Mouse (Mus musculus) liver, postnatal 0 days (tissue): ENCODE data around the gene Ncoa7. TPM values are rescaled to one million over a fixed set of nuclear protein-coding genes. Genes with fewer than 3 reads are reported as not detected.

Experiments used
- ATAC-seq: fragments of 200-750 bp; cut with Nextera tagmentation; 2 replicates; pipeline ENCODE4 v1.8.0; 2017; ENCODE audit warnings: mild to moderate bottlenecking, moderate library complexity
- DNase-seq: peaks from one replicate; pipeline ENCODE4 v3.0.0-alpha.2; 2016
- H3K27ac ChIP-seq: fragments of 300-500 bp; sonication (generic); 2 replicates; pipeline ENCODE4 v1.5.1; 2014; ENCODE audit warnings: antibody characterized with exemption, moderate library complexity, mild to moderate bottlenecking, low read depth
- H3K27me3 ChIP-seq: fragments of 300-500 bp; sonication (generic); 2 replicates; pipeline ENCODE4 v1.6.1; 2014; ENCODE audit warnings: low read length, control low read depth, mixed read lengths; ENCODE audit not compliant: insufficient read depth
- H3K36me3 ChIP-seq: fragments of 300-500 bp; sonication (generic); replicated peaks from 2 replicates; pipeline ENCODE4 v1.6.1; 2014; ENCODE audit warnings: mild to moderate bottlenecking, control low read depth, low read length, moderate library complexity, mixed read lengths; ENCODE audit not compliant: insufficient read depth
- H3K4me1 ChIP-seq: fragments of 300-500 bp; sonication (generic); 2 replicates; pipeline ENCODE4 v1.6.1; 2014; ENCODE audit warnings: antibody characterized with exemption, mild to moderate bottlenecking, control low read depth; ENCODE audit not compliant: insufficient read depth
- H3K4me2 ChIP-seq: fragments of 300-500 bp; sonication (generic); 2 replicates; pipeline ENCODE4 v1.6.1; 2014; ENCODE audit warnings: low read depth, mild to moderate bottlenecking, low read length, moderate library complexity, mixed read lengths
- H3K4me3 ChIP-seq: fragments of 300-500 bp; sonication (generic); 2 replicates; pipeline ENCODE4 v1.5.1; 2014; ENCODE audit warnings: low read depth, low read length
- H3K9ac ChIP-seq: fragments of 300-500 bp; sonication (generic); replicated peaks from 2 replicates; pipeline ENCODE4 v1.6.1; 2014; ENCODE audit warnings: mild to moderate bottlenecking, moderate library complexity
- H3K9me3 ChIP-seq: fragments of 300-500 bp; sonication (generic); 2 replicates; pipeline ENCODE4 v1.6.1; 2016; ENCODE audit warnings: mild to moderate bottlenecking, control low read depth, low read length, mixed read lengths
- CTCF ChIP-seq: sonication (generic); IDR thresholded peaks from 2 replicates; pipeline ENCODE4 v1.5.1; 2016; ENCODE audit warnings: antibody characterized with exemption, low read depth
- EP300 ChIP-seq: IDR thresholded peaks from 2 replicates; pipeline ENCODE4 v1.6.1; 2016; ENCODE audit warnings: antibody characterized with exemption, low read depth, mild to moderate bottlenecking
- WGBS: fragments of 180-500 bp; shearing (Covaris S2); extraction: QIAGEN DNeasy Blood & Tissue Kit; methylation state at CpG from one replicate; pipeline ENCODE4 v1.1.7; 2014; ENCODE audit not compliant: insufficient replicate concordance; 5-methylcytosine and 5-hydroxymethylcytosine counted together
- polyA plus RNA-seq: library from polyadenylated mRNA; unstranded; fragments of >200 nt; fragmentation: Nextera tagmentation; extraction: Ambion mirVana; gene quantifications from 2 replicates; pipeline ENCODE4 v1.2.1, GENCODE M21; 2015

Gene Ncoa7
- polyA plus RNA-seq, 1 experiment from 2014 or later: 6.4 TPM

DNA sequence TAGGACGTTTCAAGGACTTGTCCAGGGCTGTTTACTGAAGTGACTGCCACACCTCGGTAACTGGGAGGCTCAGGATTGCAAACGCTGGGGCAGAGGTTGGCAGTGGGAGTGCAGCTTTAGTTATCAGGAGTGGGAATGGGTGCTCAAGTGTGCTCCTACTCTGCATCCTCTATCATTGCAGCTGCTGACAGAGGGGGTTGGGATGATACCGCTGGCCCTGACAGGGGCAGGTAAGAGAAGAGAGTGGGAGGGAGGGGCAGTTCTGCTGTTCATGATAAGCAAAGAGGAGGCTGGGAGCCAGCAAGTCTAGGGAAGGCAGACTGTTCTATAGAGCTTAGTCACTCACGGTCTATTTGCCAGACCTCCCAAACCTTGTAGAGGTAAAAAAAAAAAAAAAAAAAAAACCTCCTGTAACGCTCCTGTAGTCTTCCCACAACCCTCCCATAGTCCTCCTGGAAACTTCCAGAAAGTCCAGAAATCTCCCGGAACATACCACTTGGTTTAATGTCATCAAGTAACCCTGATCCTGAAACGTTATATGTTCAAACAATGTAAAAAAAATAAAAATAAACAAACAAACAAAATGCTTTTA, 39.9 kb downstream of the Ncoa7 start:
- Histone ChIP-seq H3K9ac (no peak overlapping the region; the same call in 1 of the 2 replicates), H3K9me3 (no peaks in the 10 kb centered on the region), H3K27ac (peak overlapping the region; percentile 94), H3K27me3 (no peaks in the 10 kb centered on the region), H3K36me3 (no peaks in the 10 kb centered on the region), H3K4me3 (no peak overlapping the region), H3K4me1 (peaks cover 22% of the 10 kb centered on the region; the same call in 1 of the 2 replicates), H3K4me2 (0 out of 2 replicates have a peak overlapping the region, but pooled peaks have one; percentile 35)
- ATAC-seq (peak; percentile 99), DNase-seq (peak; percentile 79)
- 43% methylated on average over 8 of the region's 8 CpGs for WGBS
- TF ChIP-seq EP300: peak; percentile 96
- peak; percentile 37; the same call in 1 of the 2 replicates for TF ChIP-seq CTCF

- Histone ChIP-seq H3K4me1 (peaks cover 22% of the 10 kb centered on the region; the same call in 1 of the 2 replicates), H3K9ac (peak overlapping the region; percentile 36), H3K27me3 (no peaks in the 10 kb centered on the region), H3K9me3 (no peaks in the 10 kb centered on the region), H3K36me3 (no peaks in the 10 kb centered on the region), H3K27ac (peak overlapping the region; percentile 94), H3K4me3 (no peak overlapping the region), H3K4me2 (peak overlapping the region; percentile 35; the same call in 1 of the 2 replicates)
- no peak for DNase-seq
- 79% methylated on average over 4 of the region's 4 CpGs for WGBS
- TF ChIP-seq EP300: no peak
- no peak for TF ChIP-seq CTCF
- no peak for ATAC-seq
Measured at GRCm38 (mm10) chr10:30762284-30762964, 40.7 kb downstream of the Ncoa7 start.

DNA sequence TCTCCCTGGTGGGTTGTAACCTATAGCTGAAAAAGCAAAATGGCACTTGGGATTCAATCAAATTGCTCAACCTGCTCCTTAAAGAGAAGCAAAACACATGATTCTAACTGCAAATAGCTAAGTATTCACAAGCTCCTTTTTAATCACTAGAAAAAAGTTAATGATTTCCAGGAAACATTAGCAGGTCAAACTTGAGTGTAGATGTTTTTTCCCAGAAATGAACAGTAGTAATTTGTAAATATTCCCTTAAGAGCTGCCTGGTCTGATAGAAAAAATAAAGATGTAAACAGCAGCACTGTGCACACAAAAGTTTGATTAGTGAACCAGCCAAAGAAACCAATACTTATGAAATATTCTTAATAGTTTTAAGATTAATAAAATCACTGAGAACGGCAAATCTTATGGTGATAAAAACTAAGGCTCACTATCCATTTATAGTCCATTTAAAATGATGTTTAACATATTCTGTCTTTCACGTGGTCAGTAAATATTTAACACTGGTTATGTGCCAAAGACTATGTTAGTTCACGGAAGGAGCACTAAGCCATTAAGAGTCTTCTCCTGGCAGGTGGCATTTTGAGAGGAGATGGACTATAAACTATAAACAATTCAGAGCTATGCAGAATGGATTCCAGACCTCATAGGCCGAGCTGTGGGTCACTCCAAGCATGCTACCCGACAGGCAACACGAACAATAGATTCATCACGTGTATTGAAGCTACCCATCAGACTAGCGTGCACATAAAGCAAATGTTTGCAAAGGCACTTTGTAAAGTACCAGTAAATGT, 43.6 kb downstream of the Ncoa7 start:
- no peak for ATAC-seq
- Histone ChIP-seq H3K4me2 (no peak overlapping the region), H3K9me3 (no peaks in the 10 kb centered on the region), H3K27me3 (no peaks in the 10 kb centered on the region), H3K27ac (0 out of 2 replicates have a peak overlapping the region, but pooled peaks have one; percentile 4), H3K36me3 (no peaks in the 10 kb centered on the region), H3K9ac (no peak overlapping the region), H3K4me3 (no peak overlapping the region), H3K4me1 (peaks cover 25% of the 10 kb centered on the region; the same call in 1 of the 2 replicates)
- TF ChIP-seq CTCF: no peak
- TF ChIP-seq EP300: no peak
- DNase-seq: no peak
- WGBS: 79% methylated on average over 8 of the region's 8 CpGs

DNA sequence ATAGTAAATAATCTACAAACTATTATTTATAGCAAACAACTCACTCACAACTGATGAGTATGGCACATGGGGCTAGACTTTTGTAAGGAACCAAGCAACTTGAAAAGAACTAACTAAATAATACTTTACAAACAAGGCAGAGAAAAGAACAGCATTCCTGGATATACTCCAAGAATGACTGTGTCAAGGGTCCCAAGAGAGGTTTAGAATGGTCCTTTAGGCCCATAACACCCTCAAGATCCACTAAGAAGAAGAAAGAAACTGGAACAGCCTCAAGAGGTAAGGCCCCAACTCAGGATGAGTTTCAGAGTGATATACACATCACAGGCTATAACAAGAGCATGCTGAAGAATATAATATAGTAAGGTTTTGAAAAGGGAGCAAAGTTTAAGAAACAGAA, 47.1 kb downstream of the Ncoa7 start:
- H3K4me3 ChIP-seq: no peak overlapping the region

DNA sequence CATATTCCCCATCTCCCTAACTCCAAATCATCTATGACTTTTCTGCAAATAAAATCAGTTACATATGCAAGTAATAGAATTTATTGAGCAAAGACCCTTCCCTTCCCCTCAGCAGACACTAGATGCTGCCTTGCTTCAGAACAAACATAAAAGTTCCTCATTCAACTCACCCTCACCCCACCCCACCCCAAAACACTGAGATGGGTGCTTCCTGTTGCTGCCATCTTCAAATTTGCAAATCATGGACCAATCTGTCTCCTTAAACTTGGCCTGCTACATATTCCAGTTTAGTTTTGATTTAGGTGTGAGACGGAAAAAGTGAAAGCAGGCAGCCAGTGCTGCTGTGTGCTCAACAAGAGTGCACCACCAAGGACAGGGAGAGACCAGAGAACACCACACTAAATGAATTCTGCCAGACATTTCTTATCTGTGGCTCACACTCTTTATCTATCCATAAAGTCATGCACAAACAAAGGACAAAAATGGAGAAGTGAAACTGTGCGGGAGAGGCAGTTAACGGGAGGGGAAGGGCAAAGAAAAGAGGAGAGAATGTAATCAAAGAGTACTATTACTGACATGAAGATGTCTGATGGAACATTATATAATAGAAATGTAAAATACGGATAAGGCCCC, 48.2 kb downstream of the Ncoa7 start:
- Histone ChIP-seq H3K36me3 (no peaks in the 10 kb centered on the region), H3K9me3 (no peaks in the 10 kb centered on the region), H3K27me3 (no peaks in the 10 kb centered on the region), H3K4me3 (peak overlapping the region; percentile 21), H3K27ac (peak overlapping the region; percentile 66), H3K4me2 (peak overlapping the region; percentile 66), H3K4me1 (peaks cover 20% of the 10 kb centered on the region), H3K9ac (peak overlapping the region; percentile 49)
- TF ChIP-seq EP300: peak; percentile 93
- no peak for TF ChIP-seq CTCF
- DNase-seq: no peak
- ATAC-seq: peak; percentile 64
- 8% methylated on average over 4 of the region's 4 CpGs for WGBS

More for the DNA sequence above, 47.1 kb downstream of the Ncoa7 start:
- H3K4me2 ChIP-seq: no peak overlapping the region
- DNase-seq (no peak), ATAC-seq (no peak)
- H3K4me1 ChIP-seq: peaks cover 24% of the 10 kb centered on the region
- no peaks in the 10 kb centered on the region for H3K9me3 ChIP-seq
- TF ChIP-seq EP300: no peak
- no peak for TF ChIP-seq CTCF
- H3K36me3 ChIP-seq: no peaks in the 10 kb centered on the region
- H3K27ac ChIP-seq: 0 out of 2 replicates have a peak overlapping the region, but pooled peaks have one; percentile 26
- H3K27me3 ChIP-seq: no peaks in the 10 kb centered on the region
- H3K9ac ChIP-seq: no peak overlapping the region

DNA sequence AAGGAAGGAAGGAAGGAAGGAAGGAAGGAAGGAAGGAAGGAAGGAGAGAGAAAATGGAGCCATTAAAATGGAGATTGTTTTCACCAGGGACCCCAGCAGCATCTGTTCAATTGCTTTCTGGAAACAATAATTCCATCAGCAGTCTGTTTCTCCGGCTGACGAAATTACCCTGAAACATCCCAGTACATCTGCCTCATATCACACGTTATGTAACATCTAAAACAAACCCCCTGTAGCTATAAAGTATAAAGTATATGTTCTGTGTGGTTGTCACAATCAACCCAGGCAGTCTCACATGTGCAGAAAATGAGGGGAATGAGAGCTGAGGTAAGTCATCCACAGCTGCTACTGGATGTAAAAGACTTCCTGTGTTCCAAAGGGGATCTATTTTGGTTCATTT, 49.0 kb downstream of the Ncoa7 start:
- no peaks in the 10 kb centered on the region for H3K36me3 ChIP-seq
- no peak overlapping the region for H3K4me2 ChIP-seq
- WGBS: 62% methylated on average over 3 of the region's 3 CpGs
- no peak overlapping the region for H3K27ac ChIP-seq
- no peaks in the 10 kb centered on the region for H3K27me3 ChIP-seq
- no peak for ATAC-seq
- no peak for TF ChIP-seq EP300
- TF ChIP-seq CTCF: no peak
- no peak for DNase-seq
- peaks cover 25% of the 10 kb centered on the region for H3K4me1 ChIP-seq
- H3K9me3 ChIP-seq: no peaks in the 10 kb centered on the region
- H3K4me3 ChIP-seq: no peak overlapping the region
- H3K9ac ChIP-seq: no peak overlapping the region
